Mouse (Mus musculus): ENCODE results near the gene Asb5. TPM values are rescaled to one million over a fixed set of nuclear protein-coding genes. Genes with fewer than 3 reads are reported as not detected.

The Asb5 gene
- 4.2 and 6.3 TPM in 2 replicates for polyA plus RNA-seq (2016; fragmentation: Nextera tagmentation; extraction: Ambion mirVana)

DNA sequence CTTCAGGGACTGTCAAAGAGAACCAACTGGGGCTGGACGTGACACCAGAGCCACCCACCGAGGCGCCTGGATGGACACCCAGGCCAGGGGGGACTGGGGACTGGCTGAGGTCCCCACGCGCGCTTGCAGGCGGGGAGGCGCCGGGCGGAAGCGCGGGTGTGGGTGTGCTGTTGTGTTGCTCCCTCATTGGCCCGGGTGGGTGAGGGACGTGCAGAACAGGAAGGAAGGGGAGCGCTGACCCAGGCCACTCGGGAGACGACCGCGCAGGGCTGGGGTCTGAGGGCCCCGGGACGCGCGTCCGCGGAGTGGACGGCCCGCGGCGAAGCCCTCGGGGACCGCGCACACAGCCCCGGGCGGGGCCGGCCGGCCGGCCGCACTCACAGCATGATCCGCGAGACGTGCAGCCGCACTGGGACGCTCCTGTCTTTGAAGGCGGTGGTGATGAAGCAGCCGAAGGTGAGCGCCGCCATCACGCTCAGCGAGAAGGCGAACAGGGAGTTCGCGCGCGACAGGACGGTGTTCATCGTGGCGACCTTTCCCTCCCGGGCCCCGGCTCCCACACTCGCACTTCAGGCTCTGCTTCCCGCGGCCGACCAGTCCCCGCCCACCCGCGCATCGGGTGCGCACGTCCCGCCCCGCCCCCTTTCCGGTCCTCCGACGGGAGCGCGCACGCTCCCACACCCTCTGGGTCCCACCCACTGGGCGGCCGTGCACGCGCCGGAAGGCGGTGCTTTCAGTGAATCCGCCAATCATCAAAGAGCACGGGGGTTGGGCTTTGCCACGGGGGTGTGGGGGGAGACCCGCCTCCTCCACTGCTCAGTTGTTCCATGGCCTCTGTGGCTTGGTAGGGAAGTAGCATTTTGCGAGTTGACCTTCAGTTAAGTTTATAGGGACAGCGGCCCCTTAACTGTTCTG is at the start of gene Asb5, which contains the start of gene Spcs3:
Gene Asb5 (plus strand): TSS at position 199 of the 915 bp plus-strand sequence.
Gene Spcs3 (minus strand): TSS at position 617 of the 915 bp plus-strand sequence.
- Histone ChIP-seq H3K36me3 (peaks cover 14% of the 10 kb centered on the region), H3K4me1 (replicated peaks) (peaks cover 12% of the 10 kb centered on the region), H3K9me3 (no peaks in the 10 kb centered on the region), H3K27ac (peak within 1 kb of the TSS; percentile 95), H3K4me3 (peak within 1 kb of the TSS; percentile 93), H3K27me3 (ENCODE audit: insufficient read depth, poor library complexity, severe bottlenecking) (no peaks in the 10 kb centered on the region)
- peak; percentile 95 for DNase-seq (ENCODE audit: low spot score)
- WGBS, result under 1% methylated on average over 89 of the region's 89 CpGs

DNA sequence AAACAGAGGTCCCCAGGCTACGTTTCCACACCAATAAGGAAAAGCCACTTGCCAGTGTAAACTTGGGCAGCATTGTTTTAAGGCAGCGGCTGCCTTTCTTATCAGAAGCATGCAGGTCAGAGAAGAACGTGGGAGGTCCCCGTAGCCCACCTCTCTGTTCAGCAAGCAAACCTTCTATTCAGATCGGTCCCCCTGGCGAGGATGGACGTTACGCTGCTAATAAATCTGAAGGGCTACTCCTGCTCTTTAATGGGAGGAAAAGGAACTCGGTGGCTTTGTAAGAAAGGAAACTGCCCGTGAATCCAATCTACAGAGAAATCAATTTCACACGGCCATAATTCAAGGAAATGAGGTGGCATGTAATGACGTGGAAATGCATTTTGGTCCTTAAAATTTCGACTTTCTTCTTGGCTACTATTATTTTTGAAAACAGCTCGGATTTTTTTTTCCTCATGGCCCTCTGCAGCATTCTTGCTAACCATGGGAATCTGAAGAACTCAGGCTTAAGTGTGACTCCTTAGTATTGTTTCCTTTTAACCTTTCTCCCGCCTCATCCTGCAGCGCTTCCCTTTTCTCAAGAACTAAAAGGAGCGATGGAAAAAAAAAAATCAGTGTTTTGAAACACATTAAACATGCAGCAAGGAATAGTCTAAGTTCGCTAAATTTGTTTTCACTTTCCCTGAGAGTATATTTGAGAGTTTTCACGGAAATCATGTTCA is 42.7 kb upstream of the Asb5 start:
- no peaks in the 10 kb centered on the region for H3K9me3 ChIP-seq
- no peaks in the 10 kb centered on the region for H3K27me3 ChIP-seq (ENCODE audit: insufficient read depth, poor library complexity, severe bottlenecking)
- DNase-seq (ENCODE audit: low spot score), result no peak
- no peaks in the 10 kb centered on the region for H3K36me3 ChIP-seq
- no peak overlapping the region for H3K4me3 ChIP-seq
- H3K4me1 ChIP-seq (replicated peaks), result no peaks in the 10 kb centered on the region; the same call in 1 of the 2 replicates
- H3K27ac ChIP-seq, result 0 out of 2 replicates have a peak overlapping the region, but pooled peaks have one; percentile 40
- WGBS, result 43% methylated on average over 19 of the region's 19 CpGs

DNA sequence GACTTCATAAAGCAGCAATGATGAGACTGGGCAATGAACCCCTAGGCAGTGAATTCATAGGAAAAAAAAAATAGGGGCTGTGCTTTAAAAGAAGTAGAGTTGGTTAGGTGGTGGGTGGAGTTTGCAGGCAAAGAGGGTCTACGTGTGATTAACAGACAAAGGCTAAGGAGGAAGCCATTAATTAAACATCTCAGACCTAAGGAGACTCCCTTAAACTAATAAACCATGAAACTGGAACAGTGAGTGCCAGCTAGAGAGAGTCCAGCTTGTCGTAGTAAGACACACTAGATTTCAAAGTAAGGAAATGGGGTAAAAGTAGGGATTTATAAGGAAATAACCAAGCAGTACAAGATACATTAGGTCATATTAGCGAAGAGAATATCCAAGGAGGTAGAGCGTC is 40.9 kb upstream of the Asb5 start:
- Histone ChIP-seq H3K36me3 (no peaks in the 10 kb centered on the region), H3K27ac (no peak overlapping the region), H3K4me3 (no peak overlapping the region), H3K27me3 (ENCODE audit: insufficient read depth, poor library complexity, severe bottlenecking) (no peaks in the 10 kb centered on the region), H3K9me3 (no peaks in the 10 kb centered on the region), H3K4me1 (replicated peaks) (no peaks in the 10 kb centered on the region; the same call in 1 of the 2 replicates)
- DNase-seq (ENCODE audit: low spot score), result no peak
- WGBS, result 79% methylated on average over 4 of the region's 4 CpGs

DNA sequence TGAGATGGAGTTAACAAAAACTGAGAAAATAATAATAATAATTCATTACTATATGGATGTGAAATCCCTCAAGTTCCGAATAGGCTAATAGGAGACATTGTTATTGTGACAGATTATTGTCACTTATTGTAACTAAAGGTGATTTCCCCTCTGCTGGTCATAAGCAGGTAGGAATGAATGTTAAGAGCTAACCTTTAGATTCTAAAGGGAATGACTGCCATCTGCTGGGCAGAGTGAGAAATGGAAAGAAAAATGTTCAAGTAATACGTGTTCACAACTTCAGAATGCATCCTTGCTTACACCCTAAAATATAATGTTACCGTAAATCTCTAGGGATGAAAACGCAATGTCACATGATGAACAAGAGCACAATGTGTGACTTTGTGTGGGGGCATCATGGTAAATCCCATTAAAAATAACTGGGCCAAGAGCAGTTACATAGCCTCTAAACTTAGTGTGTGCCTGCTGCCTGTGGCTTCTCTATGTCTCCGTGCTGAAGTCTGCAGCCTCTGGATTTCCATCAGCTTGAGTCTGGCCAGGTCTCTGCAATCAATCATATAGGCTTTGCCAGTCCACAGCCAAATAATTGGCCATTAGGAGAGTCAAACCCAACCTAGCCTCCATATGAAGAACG is 38.2 kb upstream of the Asb5 start:
- Histone ChIP-seq H3K9me3 (no peaks in the 10 kb centered on the region), H3K4me3 (no peak overlapping the region), H3K36me3 (no peaks in the 10 kb centered on the region), H3K27ac (no peak overlapping the region), H3K27me3 (ENCODE audit: insufficient read depth, poor library complexity, severe bottlenecking) (no peaks in the 10 kb centered on the region), H3K4me1 (replicated peaks) (no peaks in the 10 kb centered on the region; the same call in 1 of the 2 replicates)
- no peak for DNase-seq (ENCODE audit: low spot score)
- WGBS, result 34% methylated on average over 6 of the region's 6 CpGs

DNA sequence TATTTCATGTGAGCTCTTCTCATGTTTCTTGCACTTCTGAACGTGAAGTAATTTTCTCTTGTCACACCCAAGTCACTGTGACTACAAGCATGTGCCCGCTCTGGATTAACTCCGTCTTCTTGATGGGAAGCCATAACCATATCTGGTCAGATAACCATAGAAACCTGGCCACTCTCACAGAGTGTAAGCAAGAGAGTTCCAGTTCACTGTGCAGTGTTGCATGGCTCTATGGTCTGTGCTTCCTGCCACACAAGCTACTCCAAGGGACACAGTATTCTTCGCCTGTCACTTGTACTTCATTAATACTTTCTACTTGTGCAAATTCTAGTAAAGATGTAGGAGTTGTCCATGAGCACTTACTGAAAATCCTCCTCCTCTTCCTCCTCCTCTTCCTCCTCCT is 37.4 kb upstream of the Asb5 start:
- H3K27me3 ChIP-seq (ENCODE audit: insufficient read depth, poor library complexity, severe bottlenecking), result no peaks in the 10 kb centered on the region
- 84% methylated on average over 4 of the region's 4 CpGs for WGBS
- H3K9me3 ChIP-seq, result no peaks in the 10 kb centered on the region
- no peak overlapping the region for H3K27ac ChIP-seq
- DNase-seq (ENCODE audit: low spot score), result no peak
- no peaks in the 10 kb centered on the region for H3K4me1 ChIP-seq (replicated peaks)
- no peak overlapping the region for H3K4me3 ChIP-seq
- H3K36me3 ChIP-seq, result no peaks in the 10 kb centered on the region

DNA sequence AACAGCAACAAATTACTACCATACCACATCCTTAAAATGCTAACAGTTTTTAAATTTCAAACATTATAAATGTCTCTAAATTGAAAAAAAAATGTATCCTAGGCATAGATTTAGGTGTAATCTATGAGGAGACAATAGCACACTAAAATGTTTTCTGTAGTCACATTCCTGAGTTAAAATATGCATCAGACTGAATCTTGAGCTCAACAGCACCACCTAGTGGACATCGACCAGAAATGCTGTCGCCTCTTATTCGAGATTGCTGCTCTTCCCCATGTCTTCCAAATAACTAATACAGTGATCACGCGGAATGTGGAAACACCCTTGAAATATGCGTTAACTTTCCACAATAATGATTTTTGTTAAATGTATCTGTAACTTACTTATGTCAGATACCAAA is 36.3 kb upstream of the Asb5 start:
- 21% methylated on average over 6 of the region's 6 CpGs for WGBS
- H3K9me3 ChIP-seq, result no peaks in the 10 kb centered on the region
- no peaks in the 10 kb centered on the region for H3K36me3 ChIP-seq
- DNase-seq (ENCODE audit: low spot score), result peak; percentile 33
- no peak overlapping the region for H3K27ac ChIP-seq
- H3K4me3 ChIP-seq, result no peak overlapping the region
- H3K4me1 ChIP-seq (replicated peaks), result no peaks in the 10 kb centered on the region
- H3K27me3 ChIP-seq (ENCODE audit: insufficient read depth, poor library complexity, severe bottlenecking), result no peaks in the 10 kb centered on the region

DNA sequence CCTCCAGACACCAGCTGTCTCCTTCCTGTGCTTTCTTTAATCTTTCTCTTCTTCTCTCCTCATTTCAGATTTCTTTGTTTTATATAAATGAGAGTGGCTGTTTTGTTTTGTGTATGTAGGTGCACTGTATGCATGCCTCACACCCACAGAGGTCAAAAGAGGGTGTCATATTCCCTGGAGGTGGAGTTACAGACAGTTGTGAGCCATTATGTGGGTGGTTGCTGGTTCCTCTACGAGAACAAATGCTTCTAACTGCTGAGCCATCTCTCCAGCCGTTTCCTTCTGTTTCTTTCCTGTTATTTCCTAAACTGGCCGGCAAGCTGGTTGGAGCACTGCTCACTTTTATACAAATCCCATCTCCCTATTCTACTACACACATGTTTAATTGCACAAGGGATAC is 35.5 kb upstream of the Asb5 start:
- no peak for DNase-seq (ENCODE audit: low spot score)

DNA sequence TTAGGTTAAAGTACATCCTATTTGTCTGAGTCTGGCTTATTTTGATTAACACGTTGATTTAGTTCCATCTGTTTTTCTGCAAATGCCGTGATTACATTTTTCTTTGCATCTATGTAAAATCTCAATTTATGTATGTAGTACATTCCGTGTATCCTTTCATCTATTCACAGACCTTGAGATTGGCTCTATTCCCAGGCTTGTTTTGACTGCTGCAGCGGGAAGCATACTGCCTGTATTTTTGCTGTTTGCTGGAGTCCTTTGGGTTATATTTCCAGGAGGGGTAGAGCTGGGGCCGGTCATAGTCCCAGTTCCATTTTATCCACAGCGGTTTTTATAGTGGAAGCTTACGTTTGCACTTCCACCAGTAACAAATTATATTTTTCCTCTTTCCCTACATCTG is 26.3 kb upstream of the Asb5 start:
- no peak overlapping the region for H3K4me3 ChIP-seq
- no peak overlapping the region for H3K27ac ChIP-seq
- no peaks in the 10 kb centered on the region for H3K36me3 ChIP-seq
- H3K9me3 ChIP-seq, result no peaks in the 10 kb centered on the region
- H3K4me1 ChIP-seq (replicated peaks), result no peaks in the 10 kb centered on the region
- H3K27me3 ChIP-seq (ENCODE audit: insufficient read depth, poor library complexity, severe bottlenecking), result no peaks in the 10 kb centered on the region
- 84% methylated on average over 7 of the region's 7 CpGs for WGBS
- no peak for DNase-seq (ENCODE audit: low spot score)

More for the DNA sequence above, 35.5 kb upstream of the Asb5 start:
- WGBS, result 51% methylated on average over 3 of the region's 3 CpGs
- no peaks in the 10 kb centered on the region for H3K9me3 ChIP-seq
- no peak overlapping the region for H3K4me3 ChIP-seq
- H3K4me1 ChIP-seq (replicated peaks), result no peaks in the 10 kb centered on the region
- H3K36me3 ChIP-seq, result no peaks in the 10 kb centered on the region
- no peak overlapping the region for H3K27ac ChIP-seq
- no peaks in the 10 kb centered on the region for H3K27me3 ChIP-seq (ENCODE audit: insufficient read depth, poor library complexity, severe bottlenecking)

DNA sequence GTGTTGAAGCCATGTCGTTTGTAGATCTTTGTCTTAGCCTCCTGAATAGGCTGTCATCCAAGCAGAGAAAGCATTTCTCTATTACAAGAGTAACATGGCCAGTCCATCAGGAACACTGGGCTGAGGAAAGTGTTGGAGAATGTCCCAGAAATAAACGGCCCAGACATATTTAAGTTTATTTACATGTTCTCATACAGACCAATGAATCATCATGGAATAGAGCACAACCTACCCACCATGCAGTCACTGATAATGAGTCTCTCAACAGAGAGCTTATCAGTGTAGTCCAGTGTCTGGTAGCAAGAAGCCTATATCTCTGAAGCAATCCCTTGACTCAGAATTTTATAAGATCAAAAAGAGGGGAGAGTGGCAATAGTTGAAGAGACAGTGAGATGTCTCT is 24.3 kb upstream of the Asb5 start:
- WGBS, result 70% methylated on average over 2 of the region's 2 CpGs
- no peak for DNase-seq (ENCODE audit: low spot score)
- Histone ChIP-seq H3K27ac (no peak overlapping the region), H3K4me3 (no peak overlapping the region), H3K9me3 (no peaks in the 10 kb centered on the region), H3K36me3 (no peaks in the 10 kb centered on the region), H3K27me3 (ENCODE audit: insufficient read depth, poor library complexity, severe bottlenecking) (no peaks in the 10 kb centered on the region), H3K4me1 (replicated peaks) (peaks cover 7% of the 10 kb centered on the region; the same call in 1 of the 2 replicates)

DNA sequence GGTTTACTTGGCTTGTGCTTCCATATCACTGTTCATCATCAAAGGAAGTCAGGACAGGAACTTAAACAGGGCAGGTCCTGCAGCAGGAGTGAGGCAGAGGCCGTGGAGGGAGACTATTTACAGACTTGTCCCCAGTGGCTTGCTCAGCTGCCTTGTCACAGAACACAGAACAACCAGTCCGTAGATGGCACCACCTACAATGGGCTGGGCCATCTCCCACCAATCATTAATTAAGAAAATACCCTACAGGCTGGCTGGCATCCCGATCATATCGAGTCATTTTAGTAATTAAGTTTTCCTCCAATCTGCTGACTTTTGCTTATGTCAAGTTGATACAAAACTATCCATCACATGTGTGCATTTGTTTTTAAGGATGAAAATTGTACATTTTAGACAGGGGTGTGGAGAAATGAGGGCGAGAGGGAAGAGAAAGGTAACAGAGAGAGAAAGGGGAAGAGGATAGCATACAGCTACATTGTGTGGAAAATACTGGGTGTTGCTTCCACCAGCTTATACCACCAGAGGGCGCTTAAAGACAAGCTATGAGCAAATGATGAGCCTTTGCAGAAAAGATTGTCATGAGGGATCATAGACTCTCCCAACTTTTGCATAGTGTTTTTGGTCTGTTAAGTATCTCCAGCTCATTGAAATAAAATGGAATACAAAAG is 21.8 kb upstream of the Asb5 start:
- Histone ChIP-seq H3K9me3 (no peaks in the 10 kb centered on the region), H3K4me1 (replicated peaks) (peaks cover 7% of the 10 kb centered on the region; the same call in 1 of the 2 replicates), H3K27me3 (ENCODE audit: insufficient read depth, poor library complexity, severe bottlenecking) (no peaks in the 10 kb centered on the region), H3K4me3 (no peak overlapping the region), H3K27ac (no peak overlapping the region), H3K36me3 (no peaks in the 10 kb centered on the region)
- peak; percentile 68 for DNase-seq (ENCODE audit: low spot score)
- WGBS, result 35% methylated on average over 6 of the region's 6 CpGs

DNA sequence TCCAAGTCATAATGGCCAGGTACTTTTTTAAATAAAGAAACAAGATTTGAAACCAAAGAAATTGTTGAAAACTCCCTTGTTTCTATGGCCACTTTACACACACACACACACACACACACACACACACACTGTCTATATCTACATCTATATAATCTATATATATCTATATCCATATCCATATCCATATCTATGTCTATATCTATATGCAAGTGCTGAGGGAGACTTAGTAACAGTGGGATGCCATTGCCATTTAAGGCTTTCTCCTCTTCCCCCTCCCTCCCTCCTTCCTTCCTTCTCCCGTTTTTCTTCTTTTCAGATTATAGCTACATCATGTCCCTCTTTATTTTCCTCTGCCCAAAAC is 21.3 kb upstream of the Asb5 start:
- no peak for DNase-seq (ENCODE audit: low spot score)
- Histone ChIP-seq H3K4me1 (replicated peaks) (peaks cover 7% of the 10 kb centered on the region; the same call in 1 of the 2 replicates), H3K4me3 (no peak overlapping the region), H3K36me3 (no peaks in the 10 kb centered on the region), H3K27me3 (ENCODE audit: insufficient read depth, poor library complexity, severe bottlenecking) (no peaks in the 10 kb centered on the region), H3K9me3 (no peaks in the 10 kb centered on the region), H3K27ac (no peak overlapping the region)
- 29% methylated on average over 1 of the region's 1 CpGs for WGBS

DNA sequence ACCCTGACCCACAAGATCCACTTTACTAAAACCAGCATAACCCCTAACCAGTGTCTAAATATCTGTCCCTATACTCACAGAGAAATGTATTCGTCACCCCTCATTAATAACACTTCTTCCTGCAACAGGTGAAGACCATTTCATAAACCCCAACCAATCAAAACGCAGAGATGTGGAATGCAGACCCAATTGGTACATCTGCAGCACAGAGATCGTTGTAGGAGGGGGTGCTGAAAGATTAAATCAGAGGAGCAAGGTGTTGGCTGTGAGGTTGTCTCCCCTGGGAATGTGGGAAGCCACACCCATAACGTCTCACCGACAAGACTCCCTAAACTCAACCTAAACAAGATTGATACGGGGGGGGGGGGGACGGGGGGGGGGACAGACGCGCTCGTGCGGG is 20.6 kb upstream of the Asb5 start:
- H3K4me3 ChIP-seq, result peak overlapping the region; percentile 54
- no peak for DNase-seq (ENCODE audit: low spot score)
- WGBS, result 7% methylated on average over 9 of the region's 11 CpGs
- H3K9me3 ChIP-seq, result no peaks in the 10 kb centered on the region
- no peaks in the 10 kb centered on the region for H3K36me3 ChIP-seq
- H3K4me1 ChIP-seq (replicated peaks), result peaks cover 7% of the 10 kb centered on the region; the same call in 1 of the 2 replicates
- 0 out of 2 replicates have a peak overlapping the region, but pooled peaks have one; percentile 16 for H3K27ac ChIP-seq
- H3K27me3 ChIP-seq (ENCODE audit: insufficient read depth, poor library complexity, severe bottlenecking), result no peaks in the 10 kb centered on the region
